Mouse (Mus musculus) lung, adult 10 weeks (tissue): Measurements from ENCODE around the gene Ltk. TPM values are rescaled to one million over a fixed set of nuclear protein-coding genes. Genes with fewer than 3 reads are reported as not detected.

Experiments used
- polyA plus RNA-seq: library from polyadenylated mRNA; stranded (reverse); fragments of 350-450 nt; fragmentation: Illumina TruSeq; extraction: RNeasy Lipid Tissue Mini Kit (QIAGEN cat#74804); gene quantifications from one replicate; pipeline ENCODE4 v1.2.3, GENCODE M21; 2014; ENCODE audit warnings: low read depth, low replicate concordance; ENCODE audit not compliant: insufficient read depth

The Ltk gene
- polyA plus RNA-seq: 1.5 TPM

GRCm38 (mm10) chr2:119760251-119760650 lies at the start of gene Ltk:
Gene Ltk (minus strand): TSS chr2:119760431.

DNA sequence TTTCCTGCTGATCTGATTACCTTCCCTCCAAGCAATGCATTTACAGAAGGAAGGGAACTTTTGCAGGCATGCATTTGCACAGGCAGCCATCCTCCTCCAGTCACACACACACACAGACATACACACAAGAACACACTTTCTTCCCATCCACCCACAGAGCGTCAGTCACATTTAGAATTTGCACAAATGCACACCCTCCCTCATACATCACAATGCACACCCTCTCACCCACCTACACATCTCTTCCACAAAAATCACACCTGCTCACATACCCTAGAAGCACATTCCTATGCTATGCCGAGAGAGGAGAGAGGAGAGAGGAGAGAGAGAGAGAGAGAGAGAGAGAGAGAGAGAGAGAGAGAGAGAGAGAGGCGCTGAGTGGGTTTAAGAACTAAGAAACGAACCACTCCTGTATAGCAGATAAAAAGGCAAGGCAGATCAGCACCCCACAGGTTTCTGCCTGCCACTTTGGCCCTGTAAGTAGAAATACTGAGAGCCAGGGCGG lies 37.1 kb upstream of the Ltk start, which contains the start of gene Tyro3:
Gene Tyro3 (plus strand): TSS at position 455 of the 505 bp plus-strand sequence.

DNA sequence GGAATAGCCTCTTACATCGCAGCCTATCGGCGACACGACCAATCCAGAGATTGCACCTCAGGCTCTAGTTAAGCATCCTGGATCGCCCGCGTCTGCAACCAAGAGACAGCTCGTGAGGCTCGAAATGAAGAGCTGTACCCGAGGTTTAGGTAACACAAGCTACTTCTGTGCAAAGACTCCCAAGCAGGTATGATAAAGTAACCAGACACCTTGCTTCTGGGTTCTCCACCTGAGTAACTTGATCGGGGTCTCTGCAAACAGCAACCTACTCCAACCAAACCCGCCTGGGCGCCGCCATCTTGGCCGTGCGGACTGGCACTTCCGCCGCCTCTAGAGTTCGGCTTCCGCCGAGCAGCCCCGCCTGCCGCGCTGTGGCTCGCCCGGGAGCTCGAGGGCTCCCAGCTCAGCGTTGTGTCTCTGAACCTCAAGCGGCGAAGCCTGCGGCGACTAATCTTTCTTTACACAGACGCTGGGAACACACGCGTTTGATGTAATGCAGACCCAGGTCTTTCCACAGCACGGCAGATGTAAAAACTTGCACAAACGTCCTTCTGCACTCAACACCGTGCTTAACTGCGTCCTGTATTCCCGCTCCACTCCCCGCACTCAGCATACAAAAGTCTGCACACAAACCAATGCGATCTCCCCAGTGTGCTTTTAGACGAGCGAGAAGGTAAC lies 27.1 kb upstream of the Ltk start, which contains the start of gene Rpap1:
Gene Rpap1 (minus strand): TSS at position 332 of the 678 bp plus-strand sequence.

DNA sequence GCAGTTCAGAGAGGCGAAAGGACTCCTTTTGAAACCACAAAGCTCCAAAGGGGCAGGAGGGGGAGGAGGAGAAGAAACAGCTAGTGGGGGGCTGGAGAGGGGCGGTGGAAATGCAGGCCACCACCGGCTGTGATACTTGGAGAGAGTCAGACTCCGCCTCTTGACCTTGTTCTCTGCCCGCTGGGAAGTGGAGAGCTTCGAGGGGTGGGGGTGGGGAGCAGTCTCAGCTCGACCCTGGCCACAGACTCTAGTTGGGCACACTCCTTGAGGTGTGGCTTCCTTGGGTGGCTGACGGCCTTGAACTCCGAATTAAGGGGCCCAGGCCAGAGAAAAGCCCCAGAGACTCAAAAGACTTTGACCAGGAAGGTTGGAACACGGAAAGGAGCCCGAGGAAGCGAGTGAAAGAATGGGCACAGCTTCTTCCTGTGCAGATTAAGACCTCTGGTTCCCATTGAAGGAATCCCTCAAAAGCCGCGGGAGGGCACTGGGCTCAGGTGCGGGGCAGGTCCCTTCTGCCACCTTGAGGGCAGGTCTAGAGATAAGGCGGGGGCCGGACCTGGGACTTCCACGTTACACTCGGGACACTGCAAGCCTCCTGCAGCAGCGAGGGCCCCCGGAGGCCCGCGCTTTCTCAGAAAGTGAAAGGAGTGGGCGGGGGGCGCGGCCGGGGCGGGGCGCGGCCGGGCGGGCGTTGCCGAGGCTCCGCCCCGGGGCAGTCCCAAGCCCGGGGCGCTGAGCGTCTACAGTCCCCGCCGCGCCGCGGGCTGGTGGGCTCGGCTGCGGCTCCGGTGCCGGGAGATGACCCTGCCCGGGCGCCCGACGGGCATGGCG lies 18.4 kb downstream of the Ltk start, which contains the start of gene Itpka:
Gene Itpka (plus strand): TSS at position 757 of the 831 bp plus-strand sequence.

Other genes starting within 250 kb of the Ltk start
- 0.22 TPM for gene Exd1, start 212.8 kb downstream of the Ltk start, polyA plus RNA-seq
- 84.6 TPM for gene Chp1, start 212.7 kb downstream of the Ltk start, polyA plus RNA-seq
- gene Nusap1, start 142.1 kb downstream of the Ltk start, polyA plus RNA-seq: 0.79 TPM
- 0.23 TPM for gene Oip5, start 142.0 kb downstream of the Ltk start, polyA plus RNA-seq
- gene Ndufaf1, start 97.6 kb downstream of the Ltk start, polyA plus RNA-seq: 15.6 TPM
- gene Rtf1, start 85.4 kb downstream of the Ltk start, polyA plus RNA-seq: 11.1 TPM
- 4.4 TPM for gene Itpka, start 18.1 kb downstream of the Ltk start, polyA plus RNA-seq
- 3.6 TPM for gene Rpap1, start 27.1 kb upstream of the Ltk start, polyA plus RNA-seq
- gene Tyro3, start 37.3 kb upstream of the Ltk start, polyA plus RNA-seq: 6.3 TPM
- 3.7 TPM for gene Mga, start 136.8 kb upstream of the Ltk start, polyA plus RNA-seq
- gene Mapkbp1, start 212.3 kb upstream of the Ltk start, polyA plus RNA-seq: 4.3 TPM